Mouse (Mus musculus): Measurements from ENCODE around the gene 1700113H08Rik.

GRCm38 (mm10) chr10:87059447-87059846 is 1.6 kb downstream of the 1700113H08Rik start:
- TF ChIP-seq CTCF (IDR thresholded peaks at IDR 0.05; ENCODE audit: control insufficient read depth, insufficient read depth, low read length) (no peak), POLR2A (IDR thresholded peaks at IDR 0.05; ENCODE audit: borderline replicate concordance, control insufficient read depth, low read depth, low read length) (no peak)

Data from bone marrow, adult 2 months (tissue).